In genomic region chr5:114964967-114965898, GRCm38 (mm10) we compare ENCODE assay signal across 13 mouse cellular contexts. TPM values are rescaled to one million over a fixed set of nuclear protein-coding genes. Genes with fewer than 3 reads are reported as not detected.
DNase-seq lines count a peak whose midpoint lies in the region; ATAC-seq and TF ChIP-seq lines count a peak whose summit lies in the region.
"Had no signal": no experiment of that assay in that cellular context is flagged by ENCODE, and none has a peak within 500 bp of the region (broad histone marks: within the 10 kb centered on the region; RNA-seq: fewer than 3 reads in every experiment).

No protein-coding gene starts in this region.

- H3K4me2 ChIP-seq in liver, embryonic 12.5 days: peak overlapping the region; percentile 52
- peak overlapping the region; percentile 34; the same call in 1 of the 2 replicates for H3K4me2 ChIP-seq in stomach, postnatal 0 days (replicated peaks; ENCODE audit: low read depth)
- H3K4me2 ChIP-seq: embryonic facial prominence, embryonic 15.5 days; hindbrain, embryonic 13.5 days had no signal

- H3K4me3 ChIP-seq in thymus, adult 2 months (ENCODE audit: control insufficient read depth, insufficient read depth, low read length): no peak overlapping the region
- H3K4me3 ChIP-seq in kidney, adult 2 months (ENCODE audit: insufficient read depth, low read depth, low read length): peak overlapping the region; percentile 17; the same call in 1 of the 2 replicates
- 0 out of 2 replicates have a peak overlapping the region, but pooled peaks have one; percentile 33 for H3K4me3 ChIP-seq in liver, embryonic 12.5 days
- H3K4me3 ChIP-seq in stomach, postnatal 0 days (ENCODE audit: low read depth, low read length): no peak overlapping the region
- H3K4me3 ChIP-seq: embryonic facial prominence, embryonic 15.5 days; heart, adult 2 months; hindbrain, embryonic 13.5 days had no signal

- TF ChIP-seq CTCF in thymus, adult 2 months (IDR thresholded peaks at IDR 0.05; ENCODE audit: borderline replicate concordance, control insufficient read depth, extremely low read depth, insufficient read depth, low read length, poor library complexity): no peak
- TF ChIP-seq CTCF in kidney, adult 2 months (conservative IDR thresholded peaks at IDR 0.05; ENCODE audit: insufficient read depth, insufficient read length, low read depth, low read length): no peak
- no peak for TF ChIP-seq CTCF in stomach, postnatal 0 days (IDR thresholded peaks at IDR 0.05; ENCODE audit: low read depth)

- no peaks in the 10 kb centered on the region for H3K36me3 ChIP-seq in thymus, adult 2 months (ENCODE audit: control insufficient read depth, insufficient read depth, low read length)
- no peaks in the 10 kb centered on the region for H3K36me3 ChIP-seq in kidney, adult 2 months (ENCODE audit: control insufficient read depth, insufficient read depth, low read length)
- no peaks in the 10 kb centered on the region for H3K36me3 ChIP-seq in liver, embryonic 12.5 days
- no peaks in the 10 kb centered on the region for H3K36me3 ChIP-seq in stomach, postnatal 0 days (ENCODE audit: control insufficient read depth, insufficient read depth, low read length)
- H3K36me3 ChIP-seq: embryonic facial prominence, embryonic 15.5 days; hindbrain, embryonic 13.5 days had no signal

- no peak for TF ChIP-seq POLR2A in thymus, adult 2 months (IDR thresholded peaks at IDR 0.05; ENCODE audit: control insufficient read depth, extremely low read depth, insufficient read depth, low read length, poor library complexity)
- TF ChIP-seq POLR2A in kidney, adult 2 months (IDR thresholded peaks at IDR 0.05; ENCODE audit: low read depth, low read length): no peak

- no peaks in the 10 kb centered on the region for H3K27me3 ChIP-seq in thymus, adult 2 months (ENCODE audit: control insufficient read depth, insufficient read depth, low read length)
- no peaks in the 10 kb centered on the region for H3K27me3 ChIP-seq in kidney, adult 2 months (replicated peaks; ENCODE audit: control insufficient read depth, insufficient read depth, low read length)
- peaks cover 42% of the 10 kb centered on the region for H3K27me3 ChIP-seq in liver, embryonic 12.5 days (replicated peaks)
- H3K27me3 ChIP-seq in stomach, postnatal 0 days (ENCODE audit: control insufficient read depth, insufficient read depth, low read length): no peaks in the 10 kb centered on the region

- H3K4me1 ChIP-seq in thymus, adult 2 months (replicated peaks; ENCODE audit: control insufficient read depth, insufficient read depth, low read length): 0 out of 2 replicates have a peak, but pooled peaks cover 5% of the 10 kb centered on the region
- H3K4me1 ChIP-seq in kidney, adult 2 months (ENCODE audit: control insufficient read depth, insufficient read depth, low read length): peaks cover 33% of the 10 kb centered on the region
- H3K4me1 ChIP-seq in liver, embryonic 12.5 days: peaks cover 37% of the 10 kb centered on the region
- no peaks in the 10 kb centered on the region; the same call in 1 of the 2 replicates for H3K4me1 ChIP-seq in stomach, postnatal 0 days (replicated peaks; ENCODE audit: control insufficient read depth, insufficient read depth)

- H3K9me3 ChIP-seq in liver, embryonic 12.5 days (replicated peaks): no peaks in the 10 kb centered on the region
- no peaks in the 10 kb centered on the region for H3K9me3 ChIP-seq in stomach, postnatal 0 days (ENCODE audit: control insufficient read depth, low read length)
- H3K9me3 ChIP-seq: embryonic facial prominence, embryonic 15.5 days; hindbrain, embryonic 13.5 days had no signal

- ATAC-seq in liver, embryonic 12.5 days: no peak
- ATAC-seq in stomach, postnatal 0 days (ENCODE audit: low FRiP score, low TSS enrichment): peak; percentile 87

- DNase-seq in thymus, adult 2 months: no peak
- DNase-seq in thymus, postnatal 10 days (ENCODE audit: low spot score in 2 of 2): no peak
- DNase-seq in kidney, adult 2 months: peak; percentile 88
- DNase-seq in stomach, postnatal 0 days (ENCODE audit: low spot score): peak; percentile 85
- no peak for DNase-seq in cerebellum, adult 11 months
- no peak for DNase-seq in embryo, embryonic 11 days
- DNase-seq in testis, postnatal 14 days (ENCODE audit: low spot score): no peak
- DNase-seq: cerebellum, adult 9-11 months; heart, adult 2 months; layer of hippocampus, adult 9-11 months had no signal

- peak overlapping the region; percentile 21; the same call in 1 of the 2 replicates for H3K27ac ChIP-seq in thymus, adult 2 months (ENCODE audit: control insufficient read depth, insufficient read depth, low read length)
- H3K27ac ChIP-seq in kidney, adult 2 months (ENCODE audit: insufficient read depth, low read depth, low read length): peak overlapping the region; percentile 94
- peak overlapping the region; percentile 58 for H3K27ac ChIP-seq in liver, embryonic 12.5 days
- peak overlapping the region; percentile 91 for H3K27ac ChIP-seq in stomach, postnatal 0 days (replicated peaks)
- H3K27ac ChIP-seq: embryonic facial prominence, embryonic 15.5 days; heart, adult 2 months; hindbrain, embryonic 13.5 days had no signal

- WGBS in thymus, adult 2 months: 60% methylated on average over 17 of the region's 17 CpGs
- 30% methylated on average over 17 of the region's 17 CpGs for WGBS in kidney, adult 2 months
- 47% methylated on average over 17 of the region's 17 CpGs for WGBS in liver, embryonic 12.5 days (ENCODE audit: insufficient replicate concordance)
- WGBS in stomach, postnatal 0 days: 33% methylated on average over 17 of the region's 17 CpGs

- H3K9ac ChIP-seq in liver, embryonic 12.5 days: 0 out of 2 replicates have a peak overlapping the region, but pooled peaks have one; percentile 13
- H3K9ac ChIP-seq in stomach, postnatal 0 days (ENCODE audit: low read length): no peak overlapping the region
- H3K9ac ChIP-seq: embryonic facial prominence, embryonic 15.5 days; hindbrain, embryonic 13.5 days had no signal

- TF ChIP-seq EP300 in stomach, postnatal 0 days (optimal IDR thresholded peaks at IDR 0.05): no peak

RNA-seq across cellular contexts. Expression of gene Hnf1a, which starts 5.7 kb away (rescaled TPM):
- 4.0 and 4.1 TPM in 2 replicates for polyA plus RNA-seq in thymus, adult 2 months (2012; rRNA removed)
- 24.2 and 29.5 TPM in 2 replicates for polyA plus RNA-seq in kidney, adult 2 months (2012; rRNA removed)
- polyA plus RNA-seq in liver, embryonic 12.5 days (2016; fragmentation: Nextera tagmentation; extraction: Ambion mirVana): 3.8 and 3.9 TPM in 2 replicates
- polyA plus RNA-seq in stomach, postnatal 0 days (2015; fragmentation: Nextera tagmentation; extraction: Ambion mirVana): 5.4 and 5.7 TPM in 2 replicates
- polyA plus RNA-seq: heart, adult 2 months; hindbrain, embryonic 13.5 days had no signal

RNA-seq across cellular contexts. Expression of gene 2210016L21Rik, which starts 23.3 kb away (rescaled TPM):
- polyA plus RNA-seq in thymus, adult 2 months (2012; rRNA removed): 25.6 and 29.9 TPM in 2 replicates
- 23.5 and 26.1 TPM in 2 replicates for polyA plus RNA-seq in kidney, adult 2 months (2012; rRNA removed)
- 22.1 and 25.2 TPM in 2 replicates for polyA plus RNA-seq in liver, embryonic 12.5 days (2016; fragmentation: Nextera tagmentation; extraction: Ambion mirVana)
- polyA plus RNA-seq in stomach, postnatal 0 days (2015; fragmentation: Nextera tagmentation; extraction: Ambion mirVana): 39.2 and 49.8 TPM in 2 replicates

RNA-seq across cellular contexts. Expression of gene Oasl1, which starts 42.2 kb away (rescaled TPM):
- polyA plus RNA-seq in thymus, adult 2 months (2012; rRNA removed): 20.1 and 20.7 TPM in 2 replicates
- polyA plus RNA-seq in kidney, adult 2 months (2012; rRNA removed): 4.3 and 5.7 TPM in 2 replicates
- 0.29 and 0.30 TPM in 2 replicates for polyA plus RNA-seq in liver, embryonic 12.5 days (2016; fragmentation: Nextera tagmentation; extraction: Ambion mirVana)
- 14.1 and 14.6 TPM in 2 replicates for polyA plus RNA-seq in stomach, postnatal 0 days (2015; fragmentation: Nextera tagmentation; extraction: Ambion mirVana)

RNA-seq across cellular contexts. Expression of gene Sppl3, which starts 45.7 kb away (rescaled TPM):
- polyA plus RNA-seq in thymus, adult 2 months (2012; rRNA removed): 112 and 124 TPM in 2 replicates
- 51.5 and 57.0 TPM in 2 replicates for polyA plus RNA-seq in kidney, adult 2 months (2012; rRNA removed)
- polyA plus RNA-seq in liver, embryonic 12.5 days (2016; fragmentation: Nextera tagmentation; extraction: Ambion mirVana): 19.3 and 23.7 TPM in 2 replicates
- polyA plus RNA-seq in stomach, postnatal 0 days (2015; fragmentation: Nextera tagmentation; extraction: Ambion mirVana): 25.2 and 39.8 TPM in 2 replicates

Comparison
In these comparisons a context has a peak if more than half of its experiments do, and no peak if none do; other contexts are left out.
1. DNase-seq: peak in kidney, adult 2 months (single experiment) and stomach, postnatal 0 days (single experiment); none in thymus, adult 2 months (single experiment), thymus, postnatal 10 days (0 of 2), cerebellum, adult 11 months (single experiment), embryo, embryonic 11 days (single experiment) and testis, postnatal 14 days (single experiment).
2. H3K27ac ChIP-seq: peak in every context shown above with its lines; median percentile 94 in kidney, adult 2 months; 91 in stomach, postnatal 0 days; 58 in liver, embryonic 12.5 days; 21 in thymus, adult 2 months.
3. H3K4me3 ChIP-seq: peak in kidney, adult 2 months (single experiment) and liver, embryonic 12.5 days (single experiment); none in thymus, adult 2 months (single experiment) and stomach, postnatal 0 days (single experiment).